Mouse (Mus musculus) forebrain, embryonic 11.5 days (tissue): ENCODE measurements around the gene Tuba1a. TPM values are rescaled to one million over a fixed set of nuclear protein-coding genes. Genes with fewer than 3 reads are reported as not detected.

Experiments
- ATAC-seq: fragments of 200-750 bp; cut with Nextera tagmentation; replicated peaks from 2 replicates; pipeline ENCODE4 v1.8.0; 2017; ENCODE audit warnings: moderate TSS enrichment; ENCODE audit not compliant: low FRiP score
- DNase-seq: peaks from one replicate; pipeline ENCODE4 v3.0.0-alpha.2; 2017; ENCODE audit warnings: low spot score
- H3K27ac ChIP-seq: fragments of 300-500 bp; sonication (generic); 2 replicates; pipeline ENCODE4 v1.5.1; 2014; ENCODE audit warnings: low read depth, low read length
- H3K27me3 ChIP-seq: fragments of 300-500 bp; sonication (generic); 2 replicates; pipeline ENCODE4 v1.6.1; 2014; ENCODE audit warnings: mild to moderate bottlenecking, low read length, mixed read lengths; ENCODE audit not compliant: control insufficient read depth, insufficient read depth
- H3K36me3 ChIP-seq: fragments of 300-500 bp; sonication (generic); 2 replicates; pipeline ENCODE4 v1.6.1; 2014; ENCODE audit warnings: mild to moderate bottlenecking, low read length, moderate library complexity, mixed read lengths; ENCODE audit not compliant: control insufficient read depth, insufficient read depth
- H3K4me1 ChIP-seq: fragments of 300-500 bp; sonication (generic); replicated peaks from 2 replicates; pipeline ENCODE4 v1.6.1; 2014; ENCODE audit warnings: low read length, mixed read lengths; ENCODE audit not compliant: control insufficient read depth, insufficient read depth
- H3K4me2 ChIP-seq: fragments of 300-500 bp; sonication (generic); 2 replicates; pipeline ENCODE4 v1.6.1; 2014; ENCODE audit warnings: low read depth, mild to moderate bottlenecking, low read length, moderate library complexity, mixed read lengths; ENCODE audit not compliant: severe bottlenecking
- H3K4me3 ChIP-seq: fragments of 300-500 bp; sonication (generic); 2 replicates; pipeline ENCODE4 v1.5.1; 2014; ENCODE audit warnings: low read depth, low read length
- H3K9ac ChIP-seq: fragments of 300-500 bp; sonication (generic); 2 replicates; pipeline ENCODE4 v1.6.1; 2014; ENCODE audit warnings: low read length
- H3K9me3 ChIP-seq: fragments of 300-500 bp; sonication (generic); 2 replicates; pipeline ENCODE4 v1.6.1; 2016; ENCODE audit warnings: low read length, mixed read lengths; ENCODE audit not compliant: control insufficient read depth
- WGBS: fragments of 180-500 bp; shearing (Covaris S2); extraction: QIAGEN DNeasy Blood & Tissue Kit; methylation state at CpG from one replicate; pipeline ENCODE4 v1.1.7; 2014; 5-methylcytosine and 5-hydroxymethylcytosine counted together
- polyA plus RNA-seq: library from polyadenylated mRNA; unstranded; fragments of >200 nt; fragmentation: Nextera tagmentation; extraction: Ambion mirVana; gene quantifications from 2 replicates; pipeline ENCODE4 v1.2.1, GENCODE M21; 2014

Gene Tuba1a
- polyA plus RNA-seq, 1 experiment from 2014 or later = 5,083 TPM

GRCm38 (mm10) chr15:98969372-98970101 lies 16.0 kb upstream of the Tuba1a start:
- no peak overlapping the region; the same call in 1 of the 2 replicates for H3K4me3 ChIP-seq
- H3K27ac ChIP-seq = peak overlapping the region; percentile 99
- DNase-seq (no peak), ATAC-seq (peak; percentile 31)
- peak overlapping the region; percentile 37; the same call in 1 of the 2 replicates for H3K4me2 ChIP-seq
- H3K9ac ChIP-seq = peak overlapping the region; percentile 28; the same call in 1 of the 2 replicates
- peaks cover 31% of the 10 kb centered on the region for H3K4me1 ChIP-seq
- no peaks in the 10 kb centered on the region for H3K36me3 ChIP-seq
- WGBS = 5% methylated on average over 16 of the region's 16 CpGs
- H3K27me3 ChIP-seq = no peaks in the 10 kb centered on the region
- H3K9me3 ChIP-seq = no peaks in the 10 kb centered on the region; the same call in 1 of the 2 replicates

DNA sequence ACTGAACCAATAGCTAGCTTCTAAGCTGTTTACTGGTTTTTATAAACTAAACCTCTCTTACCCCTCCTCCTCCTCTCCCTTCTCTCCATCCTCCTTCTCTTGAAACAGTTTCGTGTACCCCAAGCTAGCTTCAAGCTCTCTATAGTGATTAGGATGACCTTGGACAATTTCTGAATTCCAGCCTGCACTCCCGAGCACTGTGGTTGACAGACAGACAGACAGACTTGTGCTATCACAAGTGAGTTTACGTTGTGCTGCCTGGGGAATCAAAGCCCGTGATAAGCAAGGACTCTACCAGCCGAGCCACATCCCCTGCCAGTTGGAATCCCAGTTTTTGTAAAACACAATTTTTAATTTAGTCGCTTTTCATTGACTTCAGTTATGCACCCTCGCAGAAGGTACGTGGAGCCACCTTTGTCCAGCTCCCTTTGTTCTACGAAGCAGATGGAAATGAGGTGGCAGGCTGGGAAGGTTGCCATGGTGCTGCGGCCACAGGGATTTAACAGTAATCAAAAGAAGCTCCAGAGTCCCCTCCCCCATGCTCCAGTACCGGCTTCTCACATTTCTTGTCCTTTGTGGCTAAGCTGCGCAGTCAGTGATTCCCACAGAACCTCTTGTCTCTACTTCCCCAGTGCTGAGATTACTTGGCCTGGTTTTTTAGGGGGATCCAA lies 15.3 kb upstream of the Tuba1a start:
- Histone ChIP-seq H3K27ac (peak overlapping the region; percentile 99), H3K36me3 (no peaks in the 10 kb centered on the region), H3K9ac (peak overlapping the region; percentile 63), H3K4me1 (peaks cover 31% of the 10 kb centered on the region), H3K9me3 (peaks cover 3% of the 10 kb centered on the region; the same call in 1 of the 2 replicates), H3K4me3 (no peak overlapping the region; the same call in 1 of the 2 replicates), H3K4me2 (peak overlapping the region; percentile 37; the same call in 1 of the 2 replicates), H3K27me3 (no peaks in the 10 kb centered on the region)
- DNase-seq (peak; percentile 92), ATAC-seq (peak; percentile 94)
- 2% methylated on average over 12 of the region's 12 CpGs for WGBS

DNA sequence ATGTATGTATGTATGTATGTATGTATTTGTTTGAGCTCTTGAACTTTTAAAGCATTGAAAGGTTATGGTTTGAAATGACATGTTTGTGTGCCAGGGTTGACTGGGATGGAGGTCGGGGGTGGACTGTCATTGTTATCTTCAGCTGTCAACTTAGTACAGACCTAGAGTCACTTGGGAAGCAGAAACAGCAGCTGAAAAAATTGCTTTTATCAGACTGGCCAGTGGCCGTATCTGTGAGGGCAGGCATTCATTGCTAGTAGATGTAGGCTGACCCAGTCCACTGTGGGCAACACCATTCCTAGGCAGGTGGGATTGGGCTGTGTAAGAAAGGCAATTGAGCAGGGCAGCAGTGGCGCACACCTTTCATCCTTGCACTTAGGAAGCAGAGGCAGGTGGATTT lies 6.0 kb upstream of the Tuba1a start:
- no peak overlapping the region for H3K4me2 ChIP-seq
- no peak overlapping the region for H3K4me3 ChIP-seq
- 0 out of 2 replicates have a peak, but pooled peaks cover 2% of the 10 kb centered on the region for H3K4me1 ChIP-seq
- H3K36me3 ChIP-seq = no peaks in the 10 kb centered on the region
- H3K9me3 ChIP-seq = peaks cover 4% of the 10 kb centered on the region; the same call in 1 of the 2 replicates
- no peak overlapping the region for H3K9ac ChIP-seq
- WGBS = 80% methylated on average over 3 of the region's 3 CpGs
- ATAC-seq = no peak
- H3K27ac ChIP-seq = no peak overlapping the region
- DNase-seq = no peak
- no peaks in the 10 kb centered on the region for H3K27me3 ChIP-seq

GRCm38 (mm10) chr15:98958901-98959420 lies 5.5 kb upstream of the Tuba1a start:
- no peak overlapping the region for H3K9ac ChIP-seq
- H3K4me1 ChIP-seq = 0 out of 2 replicates have a peak, but pooled peaks cover 2% of the 10 kb centered on the region
- H3K4me3 ChIP-seq = no peak overlapping the region
- WGBS = 90% methylated on average over 4 of the region's 4 CpGs
- H3K27me3 ChIP-seq = no peaks in the 10 kb centered on the region
- no peak overlapping the region for H3K4me2 ChIP-seq
- no peaks in the 10 kb centered on the region for H3K36me3 ChIP-seq
- H3K9me3 ChIP-seq = peaks cover 2% of the 10 kb centered on the region; the same call in 1 of the 2 replicates
- no peak for DNase-seq
- H3K27ac ChIP-seq = no peak overlapping the region
- no peak for ATAC-seq

GRCm38 (mm10) chr15:98957475-98957874 lies 4.0 kb upstream of the Tuba1a start:
- no peak for ATAC-seq
- H3K4me3 ChIP-seq = no peak overlapping the region
- H3K36me3 ChIP-seq = no peaks in the 10 kb centered on the region
- H3K4me1 ChIP-seq = 0 out of 2 replicates have a peak, but pooled peaks cover 2% of the 10 kb centered on the region
- H3K4me2 ChIP-seq = no peak overlapping the region
- DNase-seq = no peak
- H3K27me3 ChIP-seq = no peaks in the 10 kb centered on the region
- no peak overlapping the region for H3K27ac ChIP-seq
- H3K9ac ChIP-seq = no peak overlapping the region
- WGBS = 89% methylated on average over 5 of the region's 5 CpGs
- no peaks in the 10 kb centered on the region for H3K9me3 ChIP-seq

DNA sequence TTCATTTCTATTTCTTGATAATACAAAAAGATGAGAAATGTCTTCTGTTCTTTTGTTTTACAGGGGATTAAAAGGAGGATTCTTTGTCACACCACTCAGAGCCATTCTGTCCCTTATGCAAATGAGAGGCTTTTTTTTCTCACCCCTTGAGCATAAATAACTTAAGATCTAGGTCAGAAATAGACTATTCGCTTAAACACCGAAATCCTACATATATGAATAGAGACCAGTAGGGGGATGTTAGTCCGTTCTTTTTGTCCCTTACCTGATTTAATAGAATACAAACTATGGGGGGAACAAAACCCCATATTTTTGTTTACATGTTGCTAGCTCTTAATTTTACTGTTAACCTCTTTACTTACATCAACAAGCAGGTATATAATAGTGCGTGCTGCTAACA lies 2.5 kb upstream of the Tuba1a start:
- 79% methylated on average over 4 of the region's 4 CpGs for WGBS
- ATAC-seq = no peak
- Histone ChIP-seq H3K27me3 (no peaks in the 10 kb centered on the region), H3K4me2 (no peak overlapping the region), H3K27ac (0 out of 2 replicates have a peak overlapping the region, but pooled peaks have one; percentile 95), H3K36me3 (no peaks in the 10 kb centered on the region), H3K4me3 (no peak overlapping the region), H3K9me3 (no peaks in the 10 kb centered on the region), H3K4me1 (0 out of 2 replicates have a peak, but pooled peaks cover 2% of the 10 kb centered on the region), H3K9ac (no peak overlapping the region)
- no peak for DNase-seq

DNA sequence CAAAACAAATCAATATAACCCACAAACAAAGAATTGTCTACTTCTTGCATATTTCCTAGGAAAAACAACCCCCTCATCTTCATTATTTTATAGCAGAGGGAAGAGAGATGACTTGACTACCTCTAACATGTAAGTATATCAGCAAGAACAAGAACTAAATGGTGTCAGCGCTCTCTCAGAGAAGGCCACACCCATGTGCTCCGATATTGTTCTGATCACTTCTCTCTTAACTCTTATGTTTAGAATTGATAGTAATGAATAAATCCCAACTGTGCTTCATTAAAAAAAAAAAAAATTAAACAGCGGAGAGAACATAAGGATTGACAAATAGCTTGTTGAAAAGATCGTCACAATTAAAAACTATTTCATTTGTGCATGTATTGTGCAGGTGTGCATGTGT lies 1.8 kb upstream of the Tuba1a start:
- ATAC-seq (no peak), DNase-seq (no peak)
- 70% methylated on average over 4 of the region's 4 CpGs for WGBS
- Histone ChIP-seq H3K4me1 (0 out of 2 replicates have a peak, but pooled peaks cover 2% of the 10 kb centered on the region), H3K27ac (peak overlapping the region; percentile 95), H3K4me2 (peak overlapping the region; percentile 46; the same call in 1 of the 2 replicates), H3K4me3 (no peak overlapping the region), H3K36me3 (no peaks in the 10 kb centered on the region), H3K27me3 (no peaks in the 10 kb centered on the region), H3K9ac (peak overlapping the region; percentile 64), H3K9me3 (no peaks in the 10 kb centered on the region)

DNA sequence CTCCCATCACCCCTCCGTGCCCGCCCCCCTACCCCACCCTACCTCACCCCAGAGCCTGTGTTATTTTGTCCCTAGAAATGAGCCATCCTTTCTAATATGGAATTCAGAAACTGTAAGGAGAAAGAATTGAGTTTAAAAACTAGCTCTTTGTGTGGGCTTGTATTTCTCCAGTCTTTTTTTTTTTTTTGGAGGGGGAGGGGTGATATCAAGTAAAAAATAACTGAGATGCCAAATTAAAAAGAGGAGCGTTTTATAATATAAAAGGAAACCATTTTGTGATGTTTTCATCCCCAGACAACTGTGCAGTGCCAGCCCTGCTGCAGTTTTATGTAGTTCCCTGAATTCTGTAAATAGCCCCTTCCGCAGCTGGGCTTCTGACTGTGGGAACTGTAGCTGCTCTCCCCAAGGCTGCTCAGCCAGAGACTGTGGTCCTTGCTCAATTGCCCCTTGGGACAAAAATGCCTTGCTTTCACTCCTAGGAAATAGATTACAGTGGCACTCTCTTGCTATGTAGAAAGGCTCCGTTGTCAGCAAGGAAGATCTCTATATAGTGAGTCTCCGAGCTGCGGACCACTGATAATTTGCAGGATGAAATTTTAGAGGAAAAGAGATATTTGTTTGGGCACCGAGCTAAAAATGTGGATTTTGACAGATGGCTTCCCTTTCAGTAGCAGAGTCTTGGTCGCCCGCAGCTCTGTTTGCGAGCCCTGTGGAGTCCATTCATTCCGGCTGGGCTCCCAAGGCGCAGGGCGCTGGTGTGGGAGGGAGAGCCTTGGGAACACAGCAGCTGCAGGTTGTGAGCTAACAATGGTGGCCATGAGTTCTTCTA lies 1.1 kb upstream of the Tuba1a start:
- peak overlapping the region; percentile 46 for H3K4me2 ChIP-seq
- ATAC-seq = no peak
- H3K36me3 ChIP-seq = no peaks in the 10 kb centered on the region; the same call in 1 of the 2 replicates
- peak overlapping the region; percentile 64 for H3K9ac ChIP-seq
- peak overlapping the region; percentile 19 for H3K4me3 ChIP-seq
- H3K27ac ChIP-seq = peak overlapping the region; percentile 95
- no peaks in the 10 kb centered on the region for H3K27me3 ChIP-seq
- WGBS = 6% methylated on average over 14 of the region's 14 CpGs
- H3K9me3 ChIP-seq = no peaks in the 10 kb centered on the region
- H3K4me1 ChIP-seq = 0 out of 2 replicates have a peak, but pooled peaks cover 2% of the 10 kb centered on the region
- DNase-seq = peak; percentile 57
